Mouse (Mus musculus): ENCODE results near the gene Nfs1. TPM values are rescaled to one million over a fixed set of nuclear protein-coding genes. Genes with fewer than 3 reads are reported as not detected.

The Nfs1 gene
- polyA plus RNA-seq, 1 experiment, result 112 TPM

DNA sequence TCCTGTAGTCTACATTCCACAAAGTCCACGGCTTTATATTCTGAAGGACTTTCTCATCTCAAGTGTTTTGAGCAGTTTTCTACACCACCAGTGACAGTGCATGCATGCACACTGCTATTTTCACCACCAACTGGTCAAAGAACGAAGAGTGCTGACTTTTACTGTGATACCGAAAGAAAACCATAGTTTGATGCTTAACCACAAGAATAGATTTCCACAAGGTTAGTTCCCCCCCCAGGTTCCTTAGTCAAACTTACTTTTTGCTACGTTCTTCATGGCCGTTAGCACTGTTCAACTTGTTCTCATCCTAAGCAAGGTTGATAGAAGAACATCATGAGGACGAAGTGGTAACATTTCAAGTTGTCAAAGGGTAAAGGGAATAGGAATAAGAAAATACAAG is 33.1 kb upstream of the Nfs1 start:
- H3K4me3 ChIP-seq (ENCODE audit: insufficient read depth, low read depth, low read length), result no peak overlapping the region
- peaks cover 19% of the 10 kb centered on the region for H3K4me1 ChIP-seq (ENCODE audit: control insufficient read depth, insufficient read depth, low read length)
- H3K27me3 ChIP-seq (replicated peaks; ENCODE audit: control insufficient read depth, insufficient read depth, low read length), result no peaks in the 10 kb centered on the region
- H3K36me3 ChIP-seq (ENCODE audit: control insufficient read depth, insufficient read depth, low read length), result peaks cover 18% of the 10 kb centered on the region
- TF ChIP-seq CTCF (conservative IDR thresholded peaks at IDR 0.05; ENCODE audit: insufficient read depth, insufficient read length, low read depth, low read length), result no peak
- TF ChIP-seq POLR2A (IDR thresholded peaks at IDR 0.05; ENCODE audit: low read depth, low read length), result no peak
- H3K27ac ChIP-seq (ENCODE audit: insufficient read depth, low read depth, low read length), result no peak overlapping the region
- WGBS, result 29% methylated on average over 6 of the region's 6 CpGs
- no peak for DNase-seq

DNA sequence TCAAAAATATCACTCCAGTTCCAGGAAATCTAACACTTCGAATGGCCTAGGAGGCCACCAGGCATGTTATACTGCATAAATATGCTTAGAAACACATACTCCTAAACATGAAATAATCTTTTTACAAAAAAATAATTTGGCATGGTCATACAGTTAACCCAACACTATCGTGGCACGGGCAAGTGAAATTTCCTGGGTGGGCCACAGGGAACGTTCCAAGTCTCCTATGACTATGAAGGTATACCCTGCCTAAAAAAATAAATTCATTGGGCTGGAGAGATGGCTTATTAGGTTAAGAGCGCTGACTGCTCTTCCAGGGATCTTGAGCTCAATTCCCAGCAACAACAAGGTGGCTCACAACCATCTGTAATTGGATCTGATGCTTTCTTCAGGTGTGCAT is 22.6 kb upstream of the Nfs1 start:
- Histone ChIP-seq H3K36me3 (ENCODE audit: control insufficient read depth, insufficient read depth, low read length) (peaks cover 39% of the 10 kb centered on the region), H3K27ac (ENCODE audit: insufficient read depth, low read depth, low read length) (no peak overlapping the region), H3K27me3 (replicated peaks; ENCODE audit: control insufficient read depth, insufficient read depth, low read length) (no peaks in the 10 kb centered on the region), H3K4me1 (ENCODE audit: control insufficient read depth, insufficient read depth, low read length) (no peaks in the 10 kb centered on the region; the same call in 1 of the 2 replicates), H3K4me3 (ENCODE audit: insufficient read depth, low read depth, low read length) (no peak overlapping the region)
- TF ChIP-seq CTCF (conservative IDR thresholded peaks at IDR 0.05; ENCODE audit: insufficient read depth, insufficient read length, low read depth, low read length) (no peak), POLR2A (IDR thresholded peaks at IDR 0.05; ENCODE audit: low read depth, low read length) (no peak)
- no peak for DNase-seq
- WGBS, result 81% methylated on average over 5 of the region's 5 CpGs

DNA sequence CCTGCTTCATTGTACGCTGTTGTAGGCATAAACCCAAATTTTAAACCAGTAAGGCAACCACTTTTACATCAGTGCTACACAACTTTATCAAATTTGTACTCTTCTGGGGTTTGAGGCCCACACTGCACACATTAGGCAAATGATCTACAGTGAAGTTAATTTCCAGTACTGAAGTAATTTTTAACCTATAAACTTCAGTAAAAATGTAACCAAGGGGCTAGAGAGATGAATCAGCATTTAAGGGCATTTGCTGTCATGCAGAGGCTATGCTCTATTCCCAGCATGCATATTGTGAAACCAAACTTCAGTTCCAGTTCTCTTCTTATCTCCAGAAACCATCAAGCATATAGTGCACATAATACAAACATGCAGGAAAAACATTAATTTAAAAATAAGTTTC is 21.5 kb upstream of the Nfs1 start:
- Histone ChIP-seq H3K36me3 (ENCODE audit: control insufficient read depth, insufficient read depth, low read length) (peaks cover 39% of the 10 kb centered on the region), H3K27me3 (replicated peaks; ENCODE audit: control insufficient read depth, insufficient read depth, low read length) (no peaks in the 10 kb centered on the region), H3K4me3 (ENCODE audit: insufficient read depth, low read depth, low read length) (no peak overlapping the region), H3K4me1 (ENCODE audit: control insufficient read depth, insufficient read depth, low read length) (no peaks in the 10 kb centered on the region; the same call in 1 of the 2 replicates), H3K27ac (ENCODE audit: insufficient read depth, low read depth, low read length) (no peak overlapping the region)
- WGBS, result 76% methylated on average over 1 of the region's 1 CpGs
- TF ChIP-seq CTCF (conservative IDR thresholded peaks at IDR 0.05; ENCODE audit: insufficient read depth, insufficient read length, low read depth, low read length) (no peak), POLR2A (IDR thresholded peaks at IDR 0.05; ENCODE audit: low read depth, low read length) (no peak)
- peak; percentile 61 for DNase-seq

DNA sequence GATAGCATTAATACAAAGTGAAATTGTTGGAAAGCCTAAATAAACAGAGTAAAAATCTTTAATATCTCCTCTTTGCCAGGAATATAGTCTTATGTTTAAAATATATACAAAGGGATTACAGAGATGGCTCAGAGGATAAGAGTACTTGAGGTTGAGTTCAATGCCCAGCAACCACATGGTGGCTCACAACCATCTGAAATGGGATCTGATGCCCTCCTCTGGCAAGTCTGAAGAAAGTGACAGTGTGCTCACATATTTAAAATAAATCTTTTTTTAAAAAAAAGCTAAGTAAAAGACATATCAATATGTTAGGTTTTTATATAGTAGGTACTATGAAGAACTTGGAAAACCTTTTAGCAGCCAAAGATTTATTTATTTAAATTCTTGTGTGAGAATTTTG is 7.6 kb upstream of the Nfs1 start:
- no peaks in the 10 kb centered on the region for H3K4me1 ChIP-seq (ENCODE audit: control insufficient read depth, insufficient read depth, low read length)
- no peak for DNase-seq
- no peak for TF ChIP-seq CTCF (conservative IDR thresholded peaks at IDR 0.05; ENCODE audit: insufficient read depth, insufficient read length, low read depth, low read length)
- no peak for TF ChIP-seq POLR2A (IDR thresholded peaks at IDR 0.05; ENCODE audit: low read depth, low read length)
- H3K27me3 ChIP-seq (replicated peaks; ENCODE audit: control insufficient read depth, insufficient read depth, low read length), result no peaks in the 10 kb centered on the region
- H3K4me3 ChIP-seq (ENCODE audit: insufficient read depth, low read depth, low read length), result no peak overlapping the region
- H3K36me3 ChIP-seq (ENCODE audit: control insufficient read depth, insufficient read depth, low read length), result peaks cover 21% of the 10 kb centered on the region
- no peak overlapping the region for H3K27ac ChIP-seq (ENCODE audit: insufficient read depth, low read depth, low read length)

DNA sequence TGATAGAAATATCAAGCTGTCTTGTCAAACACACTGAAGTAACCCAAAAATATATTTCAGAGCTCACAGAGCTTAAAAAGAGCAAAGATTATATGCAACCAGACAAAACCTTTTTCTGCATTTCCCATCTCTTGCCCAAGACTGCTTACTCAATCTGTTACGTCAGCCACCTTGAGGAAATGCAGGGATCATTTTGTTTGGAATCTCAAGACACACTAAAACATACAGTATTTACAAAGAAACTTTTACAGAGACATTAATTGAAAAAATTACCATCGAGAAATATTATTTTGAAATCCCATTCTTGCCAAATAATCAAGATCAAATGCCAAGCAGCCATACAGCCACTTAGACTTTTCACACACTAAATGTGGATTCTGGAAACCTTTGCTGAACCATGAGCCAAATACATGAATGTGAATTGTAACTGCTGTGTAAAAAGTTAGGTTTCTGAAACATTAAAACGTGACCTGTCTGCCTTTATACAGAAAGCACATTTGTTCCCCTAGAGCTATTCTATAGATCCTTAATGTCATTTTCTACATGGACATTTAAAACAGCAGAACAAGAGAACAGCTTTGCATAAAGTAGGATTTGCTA is 3.4 kb upstream of the Nfs1 start:
- peaks cover 4% of the 10 kb centered on the region; the same call in 1 of the 2 replicates for H3K4me1 ChIP-seq (ENCODE audit: control insufficient read depth, insufficient read depth, low read length)
- H3K27me3 ChIP-seq (replicated peaks; ENCODE audit: control insufficient read depth, insufficient read depth, low read length), result no peaks in the 10 kb centered on the region
- 83% methylated on average over 3 of the region's 3 CpGs for WGBS
- TF ChIP-seq CTCF (conservative IDR thresholded peaks at IDR 0.05; ENCODE audit: insufficient read depth, insufficient read length, low read depth, low read length) (no peak), POLR2A (IDR thresholded peaks at IDR 0.05; ENCODE audit: low read depth, low read length) (no peak)
- H3K36me3 ChIP-seq (ENCODE audit: control insufficient read depth, insufficient read depth, low read length), result peaks cover 17% of the 10 kb centered on the region
- DNase-seq, result no peak
- H3K4me3 ChIP-seq (ENCODE audit: insufficient read depth, low read depth, low read length), result no peak overlapping the region
- no peak overlapping the region for H3K27ac ChIP-seq (ENCODE audit: insufficient read depth, low read depth, low read length)

DNA sequence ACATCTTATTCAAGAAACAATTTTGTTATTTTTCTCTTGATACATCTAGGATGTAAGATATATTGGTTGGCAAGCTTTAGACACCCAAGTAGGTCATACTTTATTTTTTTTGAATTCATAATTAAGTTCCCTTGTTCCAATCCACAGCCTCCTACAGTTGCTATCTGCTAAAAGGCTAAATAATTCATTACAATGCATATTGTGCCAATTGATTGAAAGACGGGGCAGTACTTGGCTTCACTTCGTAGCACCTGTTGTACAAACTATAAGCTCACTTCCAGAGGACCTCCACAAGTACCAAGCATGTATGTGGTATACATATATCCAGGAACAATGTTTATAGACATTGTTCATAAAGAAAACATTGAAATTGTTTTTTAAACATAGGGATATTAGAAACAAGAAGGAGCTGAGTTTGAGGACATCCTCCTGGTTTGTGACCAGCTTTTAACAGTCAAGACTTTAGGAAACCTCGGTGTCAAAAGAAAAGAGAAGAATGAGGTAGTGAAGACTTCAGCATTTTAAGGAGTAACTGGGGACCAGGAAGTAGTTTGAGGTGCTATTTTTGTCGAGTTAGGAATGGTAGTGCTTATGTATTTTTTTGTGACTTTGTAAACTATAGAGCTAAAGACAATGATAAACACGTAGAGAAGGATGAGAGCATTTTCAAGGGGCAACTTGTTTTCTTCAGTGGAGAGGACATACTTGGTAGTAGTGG is 2.4 kb upstream of the Nfs1 start:
- peaks cover 17% of the 10 kb centered on the region for H3K36me3 ChIP-seq (ENCODE audit: control insufficient read depth, insufficient read depth, low read length)
- H3K27ac ChIP-seq (ENCODE audit: insufficient read depth, low read depth, low read length), result no peak overlapping the region
- 59% methylated on average over 5 of the region's 5 CpGs for WGBS
- peaks cover 4% of the 10 kb centered on the region; the same call in 1 of the 2 replicates for H3K4me1 ChIP-seq (ENCODE audit: control insufficient read depth, insufficient read depth, low read length)
- no peak for DNase-seq
- TF ChIP-seq POLR2A (IDR thresholded peaks at IDR 0.05; ENCODE audit: low read depth, low read length), result no peak
- TF ChIP-seq CTCF (conservative IDR thresholded peaks at IDR 0.05; ENCODE audit: insufficient read depth, insufficient read length, low read depth, low read length), result no peak
- no peak overlapping the region for H3K4me3 ChIP-seq (ENCODE audit: insufficient read depth, low read depth, low read length)
- H3K27me3 ChIP-seq (replicated peaks; ENCODE audit: control insufficient read depth, insufficient read depth, low read length), result no peaks in the 10 kb centered on the region

DNA sequence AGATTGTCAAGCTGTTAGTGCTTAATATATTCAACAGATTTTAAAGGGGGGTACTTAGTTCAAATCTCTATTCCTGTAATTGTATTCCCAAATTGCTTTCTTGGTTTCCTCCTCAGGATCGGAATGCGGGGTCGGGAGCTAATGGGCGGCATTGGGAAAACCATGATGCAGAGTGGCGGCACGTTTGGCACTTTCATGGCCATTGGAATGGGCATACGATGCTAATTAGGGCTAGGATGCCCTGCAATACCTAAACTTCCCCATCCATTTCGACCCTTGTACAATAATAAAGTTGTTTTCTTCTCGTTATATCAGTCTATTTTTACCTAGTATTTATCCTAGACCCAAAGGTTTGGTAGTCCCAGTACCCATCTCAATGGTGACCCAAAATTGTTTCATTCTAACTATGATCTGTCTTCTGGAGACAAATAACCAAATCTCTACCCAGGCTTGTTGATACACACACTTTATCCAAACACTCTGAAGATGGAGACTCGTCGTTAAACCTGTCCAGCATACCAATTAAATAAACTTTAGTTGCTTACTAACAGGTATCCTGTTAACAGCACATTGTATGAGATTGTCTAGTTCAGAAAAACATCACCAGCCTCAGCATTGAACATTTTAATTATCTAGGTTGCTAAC is 1.6 kb upstream of the Nfs1 start:
- no peak for DNase-seq
- H3K4me3 ChIP-seq (ENCODE audit: insufficient read depth, low read depth, low read length), result no peak overlapping the region
- peaks cover 16% of the 10 kb centered on the region for H3K36me3 ChIP-seq (ENCODE audit: control insufficient read depth, insufficient read depth, low read length)
- WGBS, result 42% methylated on average over 11 of the region's 11 CpGs
- no peak overlapping the region for H3K27ac ChIP-seq (ENCODE audit: insufficient read depth, low read depth, low read length)
- H3K4me1 ChIP-seq (ENCODE audit: control insufficient read depth, insufficient read depth, low read length), result peaks cover 4% of the 10 kb centered on the region; the same call in 1 of the 2 replicates
- no peaks in the 10 kb centered on the region for H3K27me3 ChIP-seq (replicated peaks; ENCODE audit: control insufficient read depth, insufficient read depth, low read length)
- TF ChIP-seq POLR2A (IDR thresholded peaks at IDR 0.05; ENCODE audit: low read depth, low read length), result no peak
- no peak for TF ChIP-seq CTCF (conservative IDR thresholded peaks at IDR 0.05; ENCODE audit: insufficient read depth, insufficient read length, low read depth, low read length)

Data from kidney, adult 2 months (tissue).